Mouse (Mus musculus): ENCODE results near the gene Pheta2.
"Not testable (repeated sequence)": the region's sequence is repeated elsewhere in the genome, so short reads cannot be mapped to it uniquely, and the experiment has no call there.

Gene Pheta2

GRCm38 (mm10) chr15:82368851-82369250 lies 30.1 kb downstream of the Pheta2 start:
- no peak for DNase-seq (ENCODE audit: extremely low spot score)

GRCm38 (mm10) chr15:82372446-82372845 lies 33.7 kb downstream of the Pheta2 start:
- DNase-seq (ENCODE audit: extremely low spot score) = no peak

- DNase-seq (ENCODE audit: extremely low spot score) = no peak
Measured at GRCm38 (mm10) chr15:82372991-82373390, 34.2 kb downstream of the Pheta2 start.

- DNase-seq (ENCODE audit: extremely low spot score) = no peak
Measured at GRCm38 (mm10) chr15:82374437-82374836, 35.7 kb downstream of the Pheta2 start.

- DNase-seq (ENCODE audit: extremely low spot score) = no peak
Measured at GRCm38 (mm10) chr15:82375855-82376254, 37.1 kb downstream of the Pheta2 start.

- DNase-seq (ENCODE audit: extremely low spot score) = no peak
Measured at GRCm38 (mm10) chr15:82376393-82377138, 37.8 kb downstream of the Pheta2 start.

GRCm38 (mm10) chr15:82377701-82378100 lies 39.0 kb downstream of the Pheta2 start:
- DNase-seq (ENCODE audit: extremely low spot score) = no peak

- no peak for DNase-seq (ENCODE audit: extremely low spot score)
Measured at GRCm38 (mm10) chr15:82378261-82379180, 39.8 kb downstream of the Pheta2 start.

- DNase-seq (ENCODE audit: extremely low spot score) = no peak
Measured at GRCm38 (mm10) chr15:82379511-82379870, 40.7 kb downstream of the Pheta2 start.

GRCm38 (mm10) chr15:82379871-82380713 lies 41.4 kb downstream of the Pheta2 start, which contains the start of gene Cyp2d22:
Cyp2d22 (minus strand) TSS chr15:82380260.
- peak; percentile 72 for DNase-seq (ENCODE audit: extremely low spot score)

- DNase-seq (ENCODE audit: extremely low spot score) = no peak
Measured at GRCm38 (mm10) chr15:82380714-82381062, 41.9 kb downstream of the Pheta2 start.

GRCm38 (mm10) chr15:82382441-82382840 lies 43.7 kb downstream of the Pheta2 start:
- DNase-seq (ENCODE audit: extremely low spot score) = no peak

- no peak for DNase-seq (ENCODE audit: extremely low spot score)
Measured at GRCm38 (mm10) chr15:82385729-82386128, 47.0 kb downstream of the Pheta2 start.

- not testable (repeated sequence) for DNase-seq (ENCODE audit: extremely low spot score)
Measured at GRCm38 (mm10) chr15:82389916-82390315, 51.2 kb downstream of the Pheta2 start.

GRCm38 (mm10) chr15:82393922-82394321 lies 55.2 kb downstream of the Pheta2 start, which contains the start of gene Cyp2d11:
Cyp2d11 (minus strand) TSS chr15:82394022.
- DNase-seq (ENCODE audit: extremely low spot score) = not testable (repeated sequence)
